Mouse (Mus musculus): ENCODE data around the gene Haus8. TPM values are rescaled to one million over a fixed set of nuclear protein-coding genes. Genes with fewer than 3 reads are reported as not detected.

Gene Haus8
- 1.9 TPM for polyA plus RNA-seq (2014; fragmentation: Illumina TruSeq; extraction: RNeasy Lipid Tissue Mini Kit (QIAGEN cat#74804); ENCODE audit: low read depth, low replicate concordance)

DNA sequence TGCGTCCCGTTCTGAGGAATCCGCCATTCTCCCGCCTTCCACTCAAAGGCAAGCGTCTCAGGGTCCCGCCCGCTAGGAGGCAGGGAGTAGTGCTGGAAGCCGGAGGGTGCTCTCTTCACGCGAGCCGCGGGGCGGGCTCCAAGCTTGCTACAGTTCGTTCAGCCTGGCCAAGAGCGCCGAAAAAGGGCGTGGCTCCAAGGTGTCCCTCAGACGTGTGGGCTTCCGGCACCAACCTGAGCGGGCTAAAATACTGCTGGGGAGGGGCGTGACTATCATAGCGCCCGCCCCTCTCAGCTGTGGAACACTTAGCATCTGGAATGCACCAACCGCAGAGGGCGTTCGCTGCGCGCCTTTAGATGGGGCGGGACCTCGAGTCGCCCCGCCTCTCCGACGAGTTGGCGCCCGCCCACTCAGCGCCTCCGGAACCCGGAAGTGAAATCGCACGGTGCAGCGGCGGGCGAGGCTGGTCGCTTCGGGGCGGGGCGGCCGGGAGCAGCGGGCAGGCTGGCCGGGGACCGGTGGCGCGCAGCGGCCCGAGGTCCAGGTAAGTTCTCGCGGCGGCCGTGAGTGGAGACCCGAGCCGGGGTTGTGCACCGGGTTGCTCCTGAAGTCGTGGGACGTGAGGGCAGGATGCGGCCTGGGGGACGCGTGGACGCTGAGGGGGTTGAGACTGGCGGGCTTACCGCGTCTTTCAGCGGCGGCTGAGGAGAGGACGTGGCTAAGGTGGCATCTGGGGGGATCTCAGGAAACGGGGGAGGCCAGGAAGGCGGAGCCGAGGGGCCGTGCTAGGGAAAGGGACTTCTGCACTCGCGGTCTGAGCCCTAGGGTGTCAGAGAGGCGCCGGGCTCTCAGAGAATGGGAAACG is at the start of gene Haus8, which contains the start of gene Myo9b:
TSS of gene Haus8 (minus strand) at position 649 of the 865 bp plus-strand sequence.
TSS of gene Myo9b (plus strand) at position 429 of the 865 bp plus-strand sequence.

Other genes starting within 250 kb of the Haus8 start
- gene Myo9b, start 220 bp downstream of the Haus8 start, polyA plus RNA-seq (2014; fragmentation: Illumina TruSeq; extraction: RNeasy Lipid Tissue Mini Kit (QIAGEN cat#74804); ENCODE audit: low read depth, low replicate concordance) = 1.3 TPM
- 2.1 TPM for gene Use1, start 93.9 kb upstream of the Haus8 start, polyA plus RNA-seq (2014; fragmentation: Illumina TruSeq; extraction: RNeasy Lipid Tissue Mini Kit (QIAGEN cat#74804); ENCODE audit: low read depth, low replicate concordance)
- gene Ocel1, start 98.4 kb upstream of the Haus8 start, polyA plus RNA-seq (2014; fragmentation: Illumina TruSeq; extraction: RNeasy Lipid Tissue Mini Kit (QIAGEN cat#74804); ENCODE audit: low read depth, low replicate concordance) = 2.1 TPM
- gene Nr2f6, start 109.0 kb upstream of the Haus8 start, polyA plus RNA-seq (2014; fragmentation: Illumina TruSeq; extraction: RNeasy Lipid Tissue Mini Kit (QIAGEN cat#74804); ENCODE audit: low read depth, low replicate concordance) = 2.5 TPM
- gene Ushbp1, start 122.9 kb upstream of the Haus8 start, polyA plus RNA-seq (2014; fragmentation: Illumina TruSeq; extraction: RNeasy Lipid Tissue Mini Kit (QIAGEN cat#74804); ENCODE audit: low read depth, low replicate concordance) = 0.89 TPM
- gene Babam1, start 123.9 kb upstream of the Haus8 start, polyA plus RNA-seq (2014; fragmentation: Illumina TruSeq; extraction: RNeasy Lipid Tissue Mini Kit (QIAGEN cat#74804); ENCODE audit: low read depth, low replicate concordance) = 17.8 TPM
- not detected for gene Ankle1, start 133.1 kb upstream of the Haus8 start, polyA plus RNA-seq (2014; fragmentation: Illumina TruSeq; extraction: RNeasy Lipid Tissue Mini Kit (QIAGEN cat#74804); ENCODE audit: low read depth, low replicate concordance)
- 0.77 TPM for gene Abhd8, start 190.7 kb upstream of the Haus8 start, polyA plus RNA-seq (2014; fragmentation: Illumina TruSeq; extraction: RNeasy Lipid Tissue Mini Kit (QIAGEN cat#74804); ENCODE audit: low read depth, low replicate concordance)
- 16.9 TPM for gene Mrpl34, start 192.0 kb upstream of the Haus8 start, polyA plus RNA-seq (2014; fragmentation: Illumina TruSeq; extraction: RNeasy Lipid Tissue Mini Kit (QIAGEN cat#74804); ENCODE audit: low read depth, low replicate concordance)
- 1.3 TPM for gene Dda1, start 196.3 kb upstream of the Haus8 start, polyA plus RNA-seq (2014; fragmentation: Illumina TruSeq; extraction: RNeasy Lipid Tissue Mini Kit (QIAGEN cat#74804); ENCODE audit: low read depth, low replicate concordance)
- gene Ano8, start 213.0 kb upstream of the Haus8 start, polyA plus RNA-seq (2014; fragmentation: Illumina TruSeq; extraction: RNeasy Lipid Tissue Mini Kit (QIAGEN cat#74804); ENCODE audit: low read depth, low replicate concordance) = 0.85 TPM
- 1.4 TPM for gene Gtpbp3, start 215.2 kb upstream of the Haus8 start, polyA plus RNA-seq (2014; fragmentation: Illumina TruSeq; extraction: RNeasy Lipid Tissue Mini Kit (QIAGEN cat#74804); ENCODE audit: low read depth, low replicate concordance)
- gene Plvap, start 238.8 kb upstream of the Haus8 start, polyA plus RNA-seq (2014; fragmentation: Illumina TruSeq; extraction: RNeasy Lipid Tissue Mini Kit (QIAGEN cat#74804); ENCODE audit: low read depth, low replicate concordance) = 6.2 TPM

All from kidney, adult 10 weeks (tissue).